Mouse (Mus musculus) neural tube, embryonic 15.5 days (tissue): ENCODE data around the gene Rbfox2. TPM values are rescaled to one million over a fixed set of nuclear protein-coding genes. Genes with fewer than 3 reads are reported as not detected.
A peak's percentile ranks its signal among the peaks of the same experiment; 100 is the strongest.

Experiments
- ATAC-seq: fragments of 200-750 bp; cut with Nextera tagmentation; 2 replicates; pipeline ENCODE4 v1.8.0; 2017; ENCODE audit warnings: mild to moderate bottlenecking, moderate TSS enrichment, moderate library complexity; ENCODE audit not compliant: low FRiP score
- H3K27ac ChIP-seq: fragments of 300-500 bp; sonication (generic); replicated peaks from 2 replicates; pipeline ENCODE4 v1.5.1; 2015; ENCODE audit warnings: mild to moderate bottlenecking, inconsistent platforms
- H3K27me3 ChIP-seq: fragments of 300-500 bp; sonication (generic); replicated peaks from 2 replicates; pipeline ENCODE4 v1.6.1; 2015; ENCODE audit warnings: inconsistent platforms
- H3K36me3 ChIP-seq: fragments of 300-500 bp; sonication (generic); 2 replicates; pipeline ENCODE4 v1.6.1; 2015; ENCODE audit warnings: inconsistent platforms
- H3K4me1 ChIP-seq: fragments of 300-500 bp; sonication (generic); 2 replicates; pipeline ENCODE4 v1.6.1; 2015; ENCODE audit warnings: inconsistent platforms
- H3K4me2 ChIP-seq: fragments of 300-500 bp; sonication (generic); 2 replicates; pipeline ENCODE4 v1.6.1; 2015; ENCODE audit warnings: inconsistent platforms, mild to moderate bottlenecking, moderate library complexity
- H3K4me3 ChIP-seq: fragments of 300-500 bp; sonication (generic); replicated peaks from 2 replicates; pipeline ENCODE4 v1.5.1; 2015; ENCODE audit warnings: mild to moderate bottlenecking, inconsistent platforms
- H3K9ac ChIP-seq: fragments of 300-500 bp; sonication (generic); replicated peaks from 2 replicates; pipeline ENCODE4 v1.6.1; 2015; ENCODE audit warnings: mild to moderate bottlenecking, inconsistent platforms
- H3K9me3 ChIP-seq: fragments of 300-500 bp; sonication (generic); replicated peaks from 2 replicates; pipeline ENCODE4 v1.6.1; 2016; ENCODE audit warnings: inconsistent platforms
- WGBS: fragments of 180-500 bp; shearing (Covaris S2); methylation state at CpG from one replicate; pipeline ENCODE4 v1.1.7; 2015; ENCODE audit warnings: mixed read lengths; 5-methylcytosine and 5-hydroxymethylcytosine counted together
- polyA plus RNA-seq: library from polyadenylated mRNA; unstranded; fragments of >200 nt; fragmentation: Nextera tagmentation; extraction: Ambion mirVana; gene quantifications from 2 replicates; pipeline ENCODE4 v1.2.1, GENCODE M21; 2015

Rbfox2 gene
- polyA plus RNA-seq, 1 experiment from 2014 or later = 120 TPM

- Histone ChIP-seq H3K9ac (peak overlapping the region; percentile 86), H3K4me3 (peak overlapping the region; percentile 67), H3K9me3 (no peaks in the 10 kb centered on the region), H3K27ac (peak overlapping the region; percentile 97), H3K27me3 (no peaks in the 10 kb centered on the region), H3K4me1 (peaks cover 56% of the 10 kb centered on the region), H3K36me3 (no peaks in the 10 kb centered on the region), H3K4me2 (peak overlapping the region; percentile 84)
- 2% methylated on average over 19 of the region's 19 CpGs for WGBS
- no peak for ATAC-seq
Observed at GRCm38 (mm10) chr15:77152336-77153087, 154.3 kb downstream of the Rbfox2 start.

- Histone ChIP-seq H3K9ac (peak overlapping the region; percentile 86), H3K4me1 (peaks cover 57% of the 10 kb centered on the region), H3K27me3 (no peaks in the 10 kb centered on the region), H3K4me3 (peak overlapping the region; percentile 67), H3K9me3 (no peaks in the 10 kb centered on the region), H3K4me2 (peak overlapping the region; percentile 84), H3K36me3 (no peaks in the 10 kb centered on the region; the same call in 1 of the 2 replicates), H3K27ac (peak overlapping the region; percentile 97)
- 10% methylated on average over 4 of the region's 4 CpGs for whole genome bisulfite sequencing
- ATAC-seq = no peak
Observed at GRCm38 (mm10) chr15:77151816-77152215, 155.0 kb downstream of the Rbfox2 start.

GRCm38 (mm10) chr15:77151178-77151577 lies 155.6 kb downstream of the Rbfox2 start:
- H3K4me3 ChIP-seq = peak overlapping the region; percentile 67
- peaks cover 56% of the 10 kb centered on the region for H3K4me1 ChIP-seq
- no peaks in the 10 kb centered on the region for H3K9me3 ChIP-seq
- no peaks in the 10 kb centered on the region for H3K27me3 ChIP-seq
- H3K36me3 ChIP-seq = no peaks in the 10 kb centered on the region; the same call in 1 of the 2 replicates
- no peak for ATAC-seq
- H3K27ac ChIP-seq = peak overlapping the region; percentile 97
- H3K4me2 ChIP-seq = peak overlapping the region; percentile 84
- WGBS = 20% methylated on average over 8 of the region's 8 CpGs
- peak overlapping the region; percentile 86 for H3K9ac ChIP-seq

- WGBS = 8% methylated on average over 3 of the region's 3 CpGs
- peaks cover 60% of the 10 kb centered on the region for H3K4me1 ChIP-seq
- no peaks in the 10 kb centered on the region; the same call in 1 of the 2 replicates for H3K36me3 ChIP-seq
- peak overlapping the region; percentile 67 for H3K4me3 ChIP-seq
- peak overlapping the region; percentile 89 for H3K27ac ChIP-seq
- peak overlapping the region; percentile 65 for H3K9ac ChIP-seq
- peak overlapping the region; percentile 84 for H3K4me2 ChIP-seq
- ATAC-seq = no peak
- no peaks in the 10 kb centered on the region for H3K27me3 ChIP-seq
- H3K9me3 ChIP-seq = no peaks in the 10 kb centered on the region
Observed at GRCm38 (mm10) chr15:77150424-77150841, 156.4 kb downstream of the Rbfox2 start.

GRCm38 (mm10) chr15:77150000-77150399 lies 156.8 kb downstream of the Rbfox2 start:
- Histone ChIP-seq H3K9me3 (no peaks in the 10 kb centered on the region), H3K9ac (peak overlapping the region; percentile 65), H3K27ac (peak overlapping the region; percentile 89), H3K4me2 (peak overlapping the region; percentile 84), H3K27me3 (no peaks in the 10 kb centered on the region), H3K4me1 (peaks cover 64% of the 10 kb centered on the region), H3K36me3 (no peaks in the 10 kb centered on the region; the same call in 1 of the 2 replicates), H3K4me3 (peak overlapping the region; percentile 67)
- 3% methylated on average over 2 of the region's 3 CpGs for WGBS
- ATAC-seq = no peak

- no peak for ATAC-seq
- Histone ChIP-seq H3K36me3 (no peaks in the 10 kb centered on the region; the same call in 1 of the 2 replicates), H3K4me1 (peaks cover 67% of the 10 kb centered on the region), H3K4me3 (peak overlapping the region; percentile 67), H3K27me3 (no peaks in the 10 kb centered on the region), H3K9ac (peak overlapping the region; percentile 21; the same call in 1 of the 2 replicates), H3K4me2 (peak overlapping the region; percentile 84), H3K9me3 (no peaks in the 10 kb centered on the region), H3K27ac (peak overlapping the region; percentile 69)
- 38% methylated on average over 3 of the region's 3 CpGs for WGBS
Observed at GRCm38 (mm10) chr15:77149551-77149950, 157.3 kb downstream of the Rbfox2 start.

GRCm38 (mm10) chr15:77146942-77147341 lies 159.9 kb downstream of the Rbfox2 start:
- Histone ChIP-seq H3K9ac (no peak overlapping the region), H3K4me1 (peaks cover 81% of the 10 kb centered on the region), H3K4me2 (no peak overlapping the region), H3K4me3 (no peak overlapping the region), H3K9me3 (no peaks in the 10 kb centered on the region), H3K27ac (no peak overlapping the region), H3K36me3 (no peaks in the 10 kb centered on the region; the same call in 1 of the 2 replicates), H3K27me3 (no peaks in the 10 kb centered on the region)
- 80% methylated on average over 4 of the region's 4 CpGs for WGBS
- no peak for ATAC-seq

GRCm38 (mm10) chr15:77144960-77145359 lies 161.8 kb downstream of the Rbfox2 start:
- WGBS = 96% methylated on average over 1 of the region's 1 CpGs
- Histone ChIP-seq H3K27me3 (no peaks in the 10 kb centered on the region), H3K9me3 (no peaks in the 10 kb centered on the region), H3K4me3 (no peak overlapping the region), H3K36me3 (no peaks in the 10 kb centered on the region; the same call in 1 of the 2 replicates), H3K27ac (no peak overlapping the region), H3K9ac (no peak overlapping the region), H3K4me2 (no peak overlapping the region), H3K4me1 (peaks cover 85% of the 10 kb centered on the region)
- no peak for ATAC-seq

GRCm38 (mm10) chr15:77142787-77143186 lies 164.0 kb downstream of the Rbfox2 start:
- H3K9ac ChIP-seq = no peak overlapping the region
- H3K27me3 ChIP-seq = no peaks in the 10 kb centered on the region
- WGBS = 86% methylated on average over 5 of the region's 5 CpGs
- no peak overlapping the region for H3K4me3 ChIP-seq
- ATAC-seq = no peak
- H3K27ac ChIP-seq = no peak overlapping the region
- H3K4me1 ChIP-seq = peaks cover 79% of the 10 kb centered on the region
- H3K4me2 ChIP-seq = no peak overlapping the region
- H3K36me3 ChIP-seq = no peaks in the 10 kb centered on the region; the same call in 1 of the 2 replicates
- no peaks in the 10 kb centered on the region for H3K9me3 ChIP-seq

- Histone ChIP-seq H3K4me1 (peaks cover 75% of the 10 kb centered on the region), H3K9ac (no peak overlapping the region), H3K9me3 (no peaks in the 10 kb centered on the region), H3K27ac (no peak overlapping the region), H3K4me3 (no peak overlapping the region), H3K4me2 (no peak overlapping the region), H3K36me3 (no peaks in the 10 kb centered on the region; the same call in 1 of the 2 replicates), H3K27me3 (no peaks in the 10 kb centered on the region)
- no peak for ATAC-seq
- WGBS = 78% methylated on average over 6 of the region's 6 CpGs
Observed at GRCm38 (mm10) chr15:77142352-77142751, 164.5 kb downstream of the Rbfox2 start.

GRCm38 (mm10) chr15:77141711-77142110 lies 165.1 kb downstream of the Rbfox2 start:
- H3K27me3 ChIP-seq = no peaks in the 10 kb centered on the region
- H3K27ac ChIP-seq = no peak overlapping the region
- no peak overlapping the region for H3K4me3 ChIP-seq
- H3K4me2 ChIP-seq = no peak overlapping the region
- 71% methylated on average over 4 of the region's 4 CpGs for WGBS
- H3K4me1 ChIP-seq = peaks cover 70% of the 10 kb centered on the region
- H3K9ac ChIP-seq = no peak overlapping the region
- ATAC-seq = no peak
- H3K9me3 ChIP-seq = no peaks in the 10 kb centered on the region
- no peaks in the 10 kb centered on the region; the same call in 1 of the 2 replicates for H3K36me3 ChIP-seq

- no peak overlapping the region; the same call in 1 of the 2 replicates for H3K4me2 ChIP-seq
- H3K9ac ChIP-seq = no peak overlapping the region
- peaks cover 3% of the 10 kb centered on the region; the same call in 1 of the 2 replicates for H3K36me3 ChIP-seq
- WGBS = 49% methylated on average over 5 of the region's 5 CpGs
- no peaks in the 10 kb centered on the region for H3K27me3 ChIP-seq
- no peaks in the 10 kb centered on the region for H3K9me3 ChIP-seq
- H3K27ac ChIP-seq = no peak overlapping the region
- no peak overlapping the region for H3K4me3 ChIP-seq
- peaks cover 43% of the 10 kb centered on the region for H3K4me1 ChIP-seq
- ATAC-seq = no peak
Observed at GRCm38 (mm10) chr15:77138282-77138681, 168.5 kb downstream of the Rbfox2 start.
